Mouse (Mus musculus) hindbrain, embryonic 13.5 days (tissue): ENCODE results near the gene Hist1h2bc. TPM values are rescaled to one million over a fixed set of nuclear protein-coding genes. Genes with fewer than 3 reads are reported as not detected.

ENCODE experiments used
- ATAC-seq: fragments of 200-750 bp; cut with Nextera tagmentation; 2 replicates; pipeline ENCODE4 v1.8.0; 2017; ENCODE audit warnings: moderate TSS enrichment; ENCODE audit not compliant: low FRiP score
- H3K27ac ChIP-seq: fragments of 300-500 bp; sonication (generic); 2 replicates; pipeline ENCODE4 v1.5.1; 2015; ENCODE audit warnings: inconsistent platforms, mild to moderate bottlenecking, moderate library complexity
- H3K27me3 ChIP-seq: fragments of 300-500 bp; sonication (generic); 2 replicates; pipeline ENCODE4 v1.6.1; 2015; ENCODE audit warnings: mild to moderate bottlenecking, inconsistent platforms
- H3K36me3 ChIP-seq: fragments of 300-500 bp; sonication (generic); 2 replicates; pipeline ENCODE4 v1.6.1; 2015; ENCODE audit warnings: mild to moderate bottlenecking, inconsistent platforms
- H3K4me1 ChIP-seq: fragments of 300-500 bp; sonication (generic); replicated peaks from 2 replicates; pipeline ENCODE4 v1.6.1; 2015; ENCODE audit warnings: inconsistent platforms
- H3K4me2 ChIP-seq: fragments of 300-500 bp; sonication (generic); 2 replicates; pipeline ENCODE4 v1.6.1; 2015; ENCODE audit warnings: inconsistent platforms, mild to moderate bottlenecking, moderate library complexity
- H3K4me3 ChIP-seq: fragments of 300-500 bp; sonication (generic); 2 replicates; pipeline ENCODE4 v1.5.1; 2015; ENCODE audit warnings: mild to moderate bottlenecking, inconsistent platforms
- H3K9ac ChIP-seq: fragments of 300-500 bp; sonication (generic); 2 replicates; pipeline ENCODE4 v1.6.1; 2015; ENCODE audit warnings: mild to moderate bottlenecking, inconsistent platforms
- H3K9me3 ChIP-seq: fragments of 300-500 bp; sonication (generic); 2 replicates; pipeline ENCODE4 v1.6.1; 2016; ENCODE audit warnings: inconsistent platforms
- WGBS: fragments of 180-500 bp; shearing (Covaris S2); methylation state at CpG from one replicate; pipeline ENCODE4 v1.1.7; 2015; 5-methylcytosine and 5-hydroxymethylcytosine counted together
- polyA plus RNA-seq: library from polyadenylated mRNA; unstranded; fragments of >200 nt; fragmentation: Nextera tagmentation; extraction: Ambion mirVana; gene quantifications from 2 replicates; pipeline ENCODE4 v1.2.1, GENCODE M21; 2015

The Hist1h2bc gene
- polyA plus RNA-seq, 1 experiment from 2014 or later = 23.1 TPM

DNA sequence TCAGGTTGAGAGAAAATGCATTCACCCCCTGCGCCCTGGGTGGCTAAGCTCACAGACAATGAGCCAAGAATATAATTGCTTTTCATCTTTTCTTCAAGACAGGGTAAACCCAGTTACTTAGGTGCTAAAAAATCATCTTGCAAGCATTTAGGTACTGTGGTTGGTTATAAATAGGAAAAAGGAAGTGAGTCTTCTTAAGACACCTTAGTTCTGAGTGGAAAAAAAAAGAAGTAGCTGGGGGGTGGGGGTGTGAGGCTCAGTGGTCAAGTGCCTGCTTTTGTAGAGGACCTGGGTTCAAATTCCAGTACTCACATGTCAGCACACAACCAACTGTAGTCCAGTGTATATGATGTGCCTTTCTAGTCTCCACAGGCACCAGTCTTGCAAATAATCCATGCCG is 5.0 kb downstream of the Hist1h2bc start:
- no peak overlapping the region for H3K4me3 ChIP-seq
- no peaks in the 10 kb centered on the region for H3K27me3 ChIP-seq
- no peaks in the 10 kb centered on the region for H3K36me3 ChIP-seq
- ATAC-seq = no peak
- H3K9ac ChIP-seq = no peak overlapping the region
- H3K9me3 ChIP-seq = no peaks in the 10 kb centered on the region
- 97% methylated on average over 2 of the region's 2 CpGs for WGBS
- peaks cover 15% of the 10 kb centered on the region for H3K4me1 ChIP-seq
- no peak overlapping the region for H3K4me2 ChIP-seq
- no peak overlapping the region for H3K27ac ChIP-seq

- Histone ChIP-seq H3K4me2 (no peak overlapping the region), H3K27me3 (no peaks in the 10 kb centered on the region), H3K4me1 (peaks cover 15% of the 10 kb centered on the region), H3K27ac (no peak overlapping the region), H3K9ac (no peak overlapping the region), H3K4me3 (no peak overlapping the region), H3K9me3 (no peaks in the 10 kb centered on the region), H3K36me3 (no peaks in the 10 kb centered on the region)
- 83% methylated on average over 2 of the region's 2 CpGs for WGBS
- no peak for ATAC-seq
These were observed 5.5 kb downstream of the Hist1h2bc start for GRCm38 (mm10) chr13:23689459-23689858.

GRCm38 (mm10) chr13:23693856-23694440 is 9.9 kb downstream of the Hist1h2bc start:
- no peak overlapping the region for H3K4me3 ChIP-seq
- WGBS = 88% methylated on average over 6 of the region's 6 CpGs
- no peaks in the 10 kb centered on the region for H3K27me3 ChIP-seq
- no peaks in the 10 kb centered on the region for H3K36me3 ChIP-seq
- no peak overlapping the region for H3K9ac ChIP-seq
- H3K4me1 ChIP-seq = peaks cover 9% of the 10 kb centered on the region
- no peak overlapping the region for H3K27ac ChIP-seq
- H3K4me2 ChIP-seq = no peak overlapping the region
- no peaks in the 10 kb centered on the region for H3K9me3 ChIP-seq
- ATAC-seq = no peak

DNA sequence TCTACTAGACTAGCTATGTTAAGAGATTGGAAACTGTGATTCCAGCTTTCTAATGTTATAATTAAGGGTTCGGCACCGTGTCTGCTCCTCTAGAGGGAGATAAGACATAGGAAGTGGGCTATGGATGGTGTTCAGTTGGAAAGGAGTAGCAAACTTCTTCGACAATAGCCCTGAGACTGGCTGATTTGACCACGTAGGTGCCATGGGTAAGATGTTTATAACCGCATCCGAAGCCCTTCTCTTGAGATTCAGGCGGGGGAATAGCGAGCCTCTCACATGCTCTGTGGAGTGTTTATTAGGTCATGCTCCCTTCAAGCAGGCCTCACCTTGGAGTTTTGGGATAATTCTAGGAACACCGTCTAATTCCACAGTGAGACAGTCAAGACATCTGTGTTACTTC is 11.0 kb downstream of the Hist1h2bc start:
- ATAC-seq = no peak
- Histone ChIP-seq H3K36me3 (no peaks in the 10 kb centered on the region), H3K4me1 (peaks cover 11% of the 10 kb centered on the region), H3K27me3 (no peaks in the 10 kb centered on the region), H3K9me3 (no peaks in the 10 kb centered on the region), H3K9ac (no peak overlapping the region), H3K4me3 (no peak overlapping the region), H3K27ac (no peak overlapping the region), H3K4me2 (no peak overlapping the region)
- WGBS = 93% methylated on average over 9 of the region's 9 CpGs

- H3K4me1 ChIP-seq = peaks cover 11% of the 10 kb centered on the region
- no peak within 1 kb of the TSS for H3K27ac ChIP-seq
- H3K9ac ChIP-seq = no peak within 1 kb of the TSS
- H3K4me3 ChIP-seq = no peak within 1 kb of the TSS
- 55% methylated on average over 13 of the region's 13 CpGs for WGBS
- no peaks in the 10 kb centered on the region for H3K9me3 ChIP-seq
- ATAC-seq = no peak
- H3K36me3 ChIP-seq = no peaks in the 10 kb centered on the region
- H3K4me2 ChIP-seq = no peak within 1 kb of the TSS
- H3K27me3 ChIP-seq = no peaks in the 10 kb centered on the region
These were observed 11.5 kb downstream of the Hist1h2bc start, which contains the start of gene Hist1h1t for GRCm38 (mm10) chr13:23695514-23695913. Hist1h1t (plus strand) TSS chr13:23695814.

- Histone ChIP-seq H3K27me3 (no peaks in the 10 kb centered on the region), H3K4me3 (no peak overlapping the region), H3K9me3 (no peaks in the 10 kb centered on the region), H3K9ac (no peak overlapping the region), H3K36me3 (no peaks in the 10 kb centered on the region), H3K4me1 (peaks cover 11% of the 10 kb centered on the region), H3K27ac (no peak overlapping the region), H3K4me2 (no peak overlapping the region)
- ATAC-seq = no peak
- 61% methylated on average over 15 of the region's 15 CpGs for WGBS
These were observed 12.1 kb downstream of the Hist1h2bc start for GRCm38 (mm10) chr13:23696061-23696474.

DNA sequence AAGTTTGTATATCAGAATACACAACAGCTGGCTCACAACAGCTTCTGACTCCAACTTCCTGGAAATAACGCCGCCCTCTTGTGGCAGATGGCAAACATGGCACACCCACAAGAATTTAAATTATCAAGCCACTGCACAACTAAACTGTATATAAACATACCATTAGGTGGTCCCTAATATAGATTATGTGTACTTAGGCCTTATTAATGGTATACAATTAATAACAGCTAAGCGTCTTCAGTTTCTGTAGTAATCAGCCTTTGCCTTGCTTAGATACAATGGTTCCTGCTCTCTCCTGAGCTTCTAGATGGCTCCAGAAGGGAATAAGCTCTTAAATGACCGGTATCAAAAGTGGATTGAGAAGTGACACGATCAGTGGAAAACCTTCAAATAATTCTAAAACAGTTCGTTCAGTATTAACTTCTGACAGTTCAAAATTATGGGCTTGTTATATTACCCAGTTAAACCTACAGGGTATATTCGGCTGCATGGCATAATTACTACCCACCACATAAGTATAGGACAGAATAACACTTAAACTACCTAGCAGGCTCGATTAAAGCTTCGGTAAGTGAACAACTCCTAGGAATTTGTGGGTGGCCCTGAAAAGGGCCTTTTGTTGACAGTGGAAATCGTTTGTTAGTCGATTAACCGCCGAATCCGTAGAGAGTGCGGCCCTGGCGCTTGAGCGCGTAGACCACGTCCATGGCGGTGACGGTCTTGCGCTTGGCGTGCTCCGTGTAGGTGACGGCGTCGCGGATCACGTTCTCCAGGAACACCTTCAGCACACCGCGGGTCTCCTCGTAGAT is 13.7 kb downstream of the Hist1h2bc start:
- H3K4me2 ChIP-seq = peak overlapping the region; percentile 68
- no peaks in the 10 kb centered on the region for H3K36me3 ChIP-seq
- ATAC-seq = peak; percentile 84
- H3K9me3 ChIP-seq = no peaks in the 10 kb centered on the region
- H3K27me3 ChIP-seq = no peaks in the 10 kb centered on the region
- H3K4me3 ChIP-seq = peak overlapping the region; percentile 45
- whole genome bisulfite sequencing = under 1% methylated on average over 29 of the region's 32 CpGs
- peak overlapping the region; percentile 91 for H3K27ac ChIP-seq
- H3K4me1 ChIP-seq = peaks cover 11% of the 10 kb centered on the region
- peak overlapping the region; percentile 71 for H3K9ac ChIP-seq

GRCm38 (mm10) chr13:23698300-23698693 is 14.3 kb downstream of the Hist1h2bc start, which contains the start of gene Hist1h4c:
Hist1h4c (minus strand) TSS chr13:23698454.
- Histone ChIP-seq H3K27ac (peak within 1 kb of the TSS; percentile 91), H3K9ac (peak within 1 kb of the TSS; percentile 71), H3K4me2 (peak within 1 kb of the TSS; percentile 68), H3K4me1 (peaks cover 11% of the 10 kb centered on the region), H3K9me3 (no peaks in the 10 kb centered on the region), H3K36me3 (no peaks in the 10 kb centered on the region), H3K27me3 (no peaks in the 10 kb centered on the region), H3K4me3 (peak within 1 kb of the TSS; percentile 45)
- peak; percentile 97 for ATAC-seq
- under 1% methylated on average over 18 of the region's 22 CpGs for WGBS

GRCm38 (mm10) chr13:23698996-23699395 is 15.0 kb downstream of the Hist1h2bc start:
- 76% methylated on average over 6 of the region's 6 CpGs for WGBS
- Histone ChIP-seq H3K9me3 (no peaks in the 10 kb centered on the region), H3K27ac (peak overlapping the region; percentile 67), H3K4me3 (no peak overlapping the region; the same call in 1 of the 2 replicates), H3K9ac (0 out of 2 replicates have a peak overlapping the region, but pooled peaks have one; percentile 10), H3K36me3 (no peaks in the 10 kb centered on the region), H3K4me2 (peak overlapping the region; percentile 68), H3K4me1 (peaks cover 11% of the 10 kb centered on the region), H3K27me3 (no peaks in the 10 kb centered on the region)
- ATAC-seq = no peak

GRCm38 (mm10) chr13:23699767-23700166 is 15.8 kb downstream of the Hist1h2bc start:
- Histone ChIP-seq H3K27ac (no peak overlapping the region), H3K4me2 (no peak overlapping the region), H3K9ac (no peak overlapping the region), H3K4me3 (no peak overlapping the region), H3K36me3 (no peaks in the 10 kb centered on the region), H3K9me3 (no peaks in the 10 kb centered on the region), H3K4me1 (peaks cover 11% of the 10 kb centered on the region), H3K27me3 (no peaks in the 10 kb centered on the region)
- no peak for ATAC-seq
- 67% methylated on average over 3 of the region's 3 CpGs for WGBS

DNA sequence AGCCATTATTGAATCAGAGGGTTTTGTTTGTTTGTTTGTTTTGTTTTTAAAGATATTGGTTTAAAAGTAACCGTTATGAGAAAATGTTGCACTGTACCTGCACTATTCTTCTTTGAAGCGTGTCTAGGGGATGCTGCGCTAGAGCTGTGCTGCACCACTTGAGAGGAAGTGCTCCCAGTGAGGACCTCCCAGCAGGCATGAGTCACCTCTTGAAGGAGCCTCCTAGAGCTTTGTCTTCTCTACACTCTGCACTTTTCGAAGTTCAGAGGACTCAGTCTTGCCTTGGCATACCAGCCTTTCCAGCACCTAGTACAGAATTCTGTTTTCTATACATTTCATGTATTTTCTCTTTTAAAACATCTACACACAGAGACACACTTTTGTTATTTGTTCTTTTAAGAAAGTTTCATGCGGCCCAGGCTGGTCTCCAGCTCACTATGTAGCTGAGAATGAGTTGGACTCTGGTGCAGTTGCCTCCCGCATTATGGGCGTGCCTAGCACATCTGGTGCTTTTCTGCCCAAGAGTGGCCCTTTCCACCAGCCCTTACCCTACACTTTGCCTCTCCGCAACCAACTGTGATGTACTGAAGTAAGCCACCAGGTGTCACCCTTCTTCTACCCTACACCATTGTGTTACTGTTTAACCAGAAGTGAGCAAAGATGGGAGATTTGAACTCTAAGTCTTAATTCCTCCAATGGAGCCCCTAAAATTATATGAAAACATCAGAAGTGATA is 17.0 kb downstream of the Hist1h2bc start:
- ATAC-seq = no peak
- H3K27me3 ChIP-seq = no peaks in the 10 kb centered on the region
- WGBS = 32% methylated on average over 8 of the region's 8 CpGs

DNA sequence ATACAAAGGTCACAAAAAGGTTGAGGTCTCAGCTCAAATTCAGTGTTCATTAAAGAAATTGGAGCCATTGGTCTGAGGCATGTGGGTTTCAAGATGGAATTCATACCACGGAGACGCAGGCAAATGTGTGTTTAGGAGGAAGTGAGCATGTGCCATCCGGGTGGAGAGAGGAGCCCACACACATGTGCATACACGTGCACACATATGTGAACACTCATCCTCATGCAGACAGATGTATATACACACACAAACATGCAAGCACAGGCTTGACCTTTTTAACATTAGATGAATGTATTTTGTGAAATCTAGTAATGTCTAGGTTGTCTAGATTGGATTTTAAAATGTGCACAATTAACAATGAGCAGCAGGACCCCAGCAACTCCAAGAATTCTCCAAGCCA is 18.2 kb downstream of the Hist1h2bc start:
- Histone ChIP-seq H3K27ac (no peak overlapping the region), H3K4me1 (peaks cover 11% of the 10 kb centered on the region)

More for the DNA sequence above, 17.0 kb downstream of the Hist1h2bc start:
- no peak overlapping the region for H3K4me3 ChIP-seq
- H3K27ac ChIP-seq = no peak overlapping the region
- H3K36me3 ChIP-seq = no peaks in the 10 kb centered on the region
- no peaks in the 10 kb centered on the region for H3K9me3 ChIP-seq
- H3K4me1 ChIP-seq = peaks cover 11% of the 10 kb centered on the region
- no peak overlapping the region for H3K4me2 ChIP-seq
- H3K9ac ChIP-seq = no peak overlapping the region

More for the DNA sequence above, 18.2 kb downstream of the Hist1h2bc start:
- no peak overlapping the region for H3K9ac ChIP-seq
- no peaks in the 10 kb centered on the region for H3K36me3 ChIP-seq
- WGBS = 91% methylated on average over 4 of the region's 4 CpGs
- H3K9me3 ChIP-seq = no peaks in the 10 kb centered on the region
- no peak overlapping the region for H3K4me2 ChIP-seq
- ATAC-seq = no peak
- H3K4me3 ChIP-seq = no peak overlapping the region
- H3K27me3 ChIP-seq = no peaks in the 10 kb centered on the region
